Comparison of ENCODE assay signal across 7 mouse cellular contexts in genomic region chr8:117859734-117860133, GRCm38 (mm10). TPM values are rescaled to one million over a fixed set of nuclear protein-coding genes. Genes with fewer than 3 reads are reported as not detected.
DNase-seq lines count a peak whose midpoint lies in the region; ATAC-seq and TF ChIP-seq lines count a peak whose summit lies in the region.

No protein-coding gene starts in this region.

- ATAC-seq in CD4-positive, CD25-positive, alpha-beta regulatory T cell, adult 4 months = peak; percentile 41
- no peak for ATAC-seq in forebrain, postnatal 0 days
- peak; percentile 28; the same call in 1 of the 2 replicates for ATAC-seq in megakaryocyte progenitor cell, adult 5-6 weeks (replicated peaks; ENCODE audit: poor library complexity)

- no peak for TF ChIP-seq CTCF in forebrain, postnatal 0 days (IDR thresholded peaks at IDR 0.05; ENCODE audit: low read depth)

- H3K27ac ChIP-seq in ES-E14 (ENCODE audit: insufficient read depth, low read depth, low read length, poor library complexity, severe bottlenecking) = no peak overlapping the region
- H3K27ac ChIP-seq in forebrain, postnatal 0 days (ENCODE audit: low read depth, low read length) = no peak overlapping the region

- H3K27me3 ChIP-seq in forebrain, postnatal 0 days (ENCODE audit: insufficient read depth, low read length) = no peaks in the 10 kb centered on the region

- H3K4me3 ChIP-seq in ES-E14 (ENCODE audit: insufficient read depth in 1 of 2, low read depth in 1 of 2, low read length in 2 of 2, poor library complexity in 1 of 2, severe bottlenecking in 1 of 2) = peak overlapping the region; percentile 12 to 14; a peak in 1 of 4 replicates
- H3K4me3 ChIP-seq in forebrain, postnatal 0 days (ENCODE audit: low read depth, low read length) = no peak overlapping the region

- no peaks in the 10 kb centered on the region for H3K9me3 ChIP-seq in ES-E14 (ENCODE audit: control insufficient read depth, insufficient read depth, low read depth, low read length)
- H3K9me3 ChIP-seq in forebrain, postnatal 0 days (ENCODE audit: low read length) = no peaks in the 10 kb centered on the region

- no peak for DNase-seq in ES-E14 (ENCODE audit: low read depth, low spot score)
- DNase-seq in forebrain, postnatal 0 days = no peak
- no peak for DNase-seq in layer of hippocampus, postnatal 14 days (ENCODE audit: low spot score in 2 of 2)
- DNase-seq in thymus, adult 18-20 months = no peak
- DNase-seq in urinary bladder, adult 2 months (ENCODE audit: low spot score) = no peak

- H3K36me3 ChIP-seq in ES-E14 (ENCODE audit: control insufficient read depth, insufficient read depth, low read length, poor library complexity, severe bottlenecking) = no peaks in the 10 kb centered on the region
- no peaks in the 10 kb centered on the region for H3K36me3 ChIP-seq in forebrain, postnatal 0 days (ENCODE audit: insufficient read depth)

- peak overlapping the region; percentile 35 for H3K4me2 ChIP-seq in forebrain, postnatal 0 days (ENCODE audit: low read depth)

- peaks cover 0 to 13% of the 10 kb centered on the region in 2 experiments; a peak in 2 of 4 replicates for H3K4me1 ChIP-seq in ES-E14 (ENCODE audit: control insufficient read depth in 2 of 2, insufficient read depth in 2 of 2, low read length in 2 of 2, poor library complexity in 1 of 2)
- H3K4me1 ChIP-seq in forebrain, postnatal 0 days (ENCODE audit: insufficient read depth) = peaks cover 6% of the 10 kb centered on the region; the same call in 1 of the 2 replicates

- H3K9ac ChIP-seq in ES-E14 (ENCODE audit: insufficient read depth, low read depth, low read length, poor library complexity, severe bottlenecking) = no peak overlapping the region
- H3K9ac ChIP-seq in forebrain, postnatal 0 days = no peak overlapping the region

- WGBS in forebrain, postnatal 0 days = 2% methylated on average over 11 of the region's 11 CpGs

- in situ Hi-C loops in ES-E14 (cut with MboI; ENCODE audit: low sequenced_read_pairs in 2 of 2, unreplicated experiment in 2 of 2) = loop anchor here in 1 of 2 experiments (5.0 kb wide), 1 partner anchor 87 kb away; no protein-coding TSS in a partner anchor

TF ChIP-seq in ES-E14, 5 proteins besides CTCF, POLR2A, EP300 and RAD21:
- TF ChIP-seq CHD2 (IDR thresholded peaks at IDR 0.05; ENCODE audit: low read depth, low read length) (no peak), ZNF384 (IDR thresholded peaks at IDR 0.05; ENCODE audit: low read depth, low read length) (no peak), MAFK (IDR thresholded peaks at IDR 0.05; ENCODE audit: insufficient read depth, low read depth, low read length) (no peak), ZC3H11A (IDR thresholded peaks at IDR 0.05; ENCODE audit: borderline replicate concordance, low read depth, low read length) (no peak), HCFC1 (IDR thresholded peaks at IDR 0.05; ENCODE audit: borderline replicate concordance, insufficient read depth, low read length) (no peak)

RNA-seq across cellular contexts. Expression of gene Mphosph6, which starts 58.0 kb away (rescaled TPM):
- polyA plus RNA-seq in CD4-positive, CD25-positive, alpha-beta regulatory T cell, adult 4 months (2017; shearing (Covaris generic)) = 10 to 100 TPM; 57.8 to 65.0 TPM
- 34.9 and 51.9 TPM in 2 replicates for total RNA-seq in ES-E14 (2012; rRNA removed)
- total RNA-seq in forebrain, postnatal 0 days (2014; rRNA removed) = 16.8 and 18.5 TPM in 2 replicates
- polyA plus RNA-seq in forebrain, postnatal 0 days (2015; fragmentation: Nextera tagmentation; extraction: Ambion mirVana) = 38.8 and 43.8 TPM in 2 replicates
- 67.2 and 69.9 TPM in 2 replicates for total RNA-seq in megakaryocyte progenitor cell, adult 5-6 weeks (2015)
- total RNA-seq in megakaryocyte progenitor cell, adult 5-6 weeks (2017) = 46.5 and 47.4 TPM in 2 replicates
- 10 to 100 TPM; 21.8 to 24.9 TPM for total RNA-seq in layer of hippocampus, postnatal 14 days (2021)
- polyA plus RNA-seq in urinary bladder, adult 2 months (2012; rRNA removed) = 22.3 and 23.6 TPM in 2 replicates
